Mouse (Mus musculus): Measurements from ENCODE around the gene Anxa11. TPM values are rescaled to one million over a fixed set of nuclear protein-coding genes. Genes with fewer than 3 reads are reported as not detected.
"Not testable (repeated sequence)": the region's sequence is repeated elsewhere in the genome, so short reads cannot be mapped to it uniquely, and the experiment has no call there.

The Anxa11 gene
- polyA plus RNA-seq, 1 experiment from 2014 or later, result 7.1 TPM

DNA sequence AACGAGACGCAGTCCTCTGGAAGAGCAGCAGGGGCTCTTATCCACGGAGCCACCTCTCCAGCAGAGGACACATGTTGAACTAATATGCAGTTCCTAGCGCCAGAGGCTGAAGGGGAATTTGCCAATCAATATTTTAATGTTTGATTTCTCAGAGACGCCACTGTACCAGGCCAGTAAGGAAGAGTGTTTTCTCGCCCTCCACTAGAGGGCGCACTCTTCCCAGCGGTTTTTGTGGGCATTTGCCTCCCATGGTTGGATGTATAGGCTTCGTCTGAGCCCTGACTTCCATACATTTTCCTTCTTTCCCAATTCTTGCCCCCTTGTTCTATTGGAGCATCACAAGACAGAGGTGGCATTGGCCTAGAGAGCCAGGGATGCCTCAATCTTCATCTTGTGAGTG is 65.3 kb downstream of the Anxa11 start:
- not testable (repeated sequence) for H3K27me3 ChIP-seq (ENCODE audit: control insufficient read depth, insufficient read depth, low read length); H3K9ac ChIP-seq (replicated peaks; ENCODE audit: low read length); H3K4me1 ChIP-seq (ENCODE audit: control insufficient read depth, insufficient read depth, low read length); H3K4me2 ChIP-seq (ENCODE audit: low read depth, low read length); DNase-seq (ENCODE audit: low spot score); ATAC-seq (replicated peaks; ENCODE audit: insufficient number of reproducible peaks, low FRiP score, low TSS enrichment, low read depth); H3K9me3 ChIP-seq (replicated peaks; ENCODE audit: control insufficient read depth, low read length); H3K27ac ChIP-seq (replicated peaks; ENCODE audit: low read depth, low read length); H3K4me3 ChIP-seq (ENCODE audit: low read depth, low read length); H3K36me3 ChIP-seq (replicated peaks; ENCODE audit: control insufficient read depth, insufficient read depth, low read depth, low read length)
- WGBS, result no CpG with 5 or more reads among the region's 9 CpGs

DNA sequence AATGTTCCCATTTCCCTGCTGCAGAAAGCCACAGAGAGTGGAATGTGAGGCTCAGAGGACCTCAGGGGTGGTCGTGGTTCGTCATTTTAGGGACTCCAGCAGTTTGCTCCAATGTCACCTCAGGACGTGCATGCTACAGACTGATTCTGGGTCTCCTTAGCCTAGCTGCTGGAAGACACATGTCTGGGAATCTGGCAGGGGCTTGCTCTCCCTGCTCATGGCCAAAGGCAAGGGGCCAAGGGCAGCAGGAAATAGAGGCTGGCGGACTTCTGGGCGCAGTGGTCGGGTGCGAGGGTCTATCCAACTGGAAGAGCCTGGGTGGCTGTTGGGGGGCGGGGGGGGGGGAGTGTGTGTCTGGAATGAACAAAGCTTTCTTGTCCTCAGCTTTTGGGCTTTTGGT is 67.0 kb downstream of the Anxa11 start:
- no CpG with 5 or more reads among the region's 8 CpGs for WGBS
- H3K27me3 ChIP-seq (ENCODE audit: control insufficient read depth, insufficient read depth, low read length); DNase-seq (ENCODE audit: low spot score); H3K4me2 ChIP-seq (ENCODE audit: low read depth, low read length); H3K4me3 ChIP-seq (ENCODE audit: low read depth, low read length); H3K9me3 ChIP-seq (replicated peaks; ENCODE audit: control insufficient read depth, low read length); ATAC-seq (replicated peaks; ENCODE audit: insufficient number of reproducible peaks, low FRiP score, low TSS enrichment, low read depth); H3K9ac ChIP-seq (replicated peaks; ENCODE audit: low read length); H3K4me1 ChIP-seq (ENCODE audit: control insufficient read depth, insufficient read depth, low read length); H3K27ac ChIP-seq (replicated peaks; ENCODE audit: low read depth, low read length); H3K36me3 ChIP-seq (replicated peaks; ENCODE audit: control insufficient read depth, insufficient read depth, low read depth, low read length): not testable (repeated sequence)

DNA sequence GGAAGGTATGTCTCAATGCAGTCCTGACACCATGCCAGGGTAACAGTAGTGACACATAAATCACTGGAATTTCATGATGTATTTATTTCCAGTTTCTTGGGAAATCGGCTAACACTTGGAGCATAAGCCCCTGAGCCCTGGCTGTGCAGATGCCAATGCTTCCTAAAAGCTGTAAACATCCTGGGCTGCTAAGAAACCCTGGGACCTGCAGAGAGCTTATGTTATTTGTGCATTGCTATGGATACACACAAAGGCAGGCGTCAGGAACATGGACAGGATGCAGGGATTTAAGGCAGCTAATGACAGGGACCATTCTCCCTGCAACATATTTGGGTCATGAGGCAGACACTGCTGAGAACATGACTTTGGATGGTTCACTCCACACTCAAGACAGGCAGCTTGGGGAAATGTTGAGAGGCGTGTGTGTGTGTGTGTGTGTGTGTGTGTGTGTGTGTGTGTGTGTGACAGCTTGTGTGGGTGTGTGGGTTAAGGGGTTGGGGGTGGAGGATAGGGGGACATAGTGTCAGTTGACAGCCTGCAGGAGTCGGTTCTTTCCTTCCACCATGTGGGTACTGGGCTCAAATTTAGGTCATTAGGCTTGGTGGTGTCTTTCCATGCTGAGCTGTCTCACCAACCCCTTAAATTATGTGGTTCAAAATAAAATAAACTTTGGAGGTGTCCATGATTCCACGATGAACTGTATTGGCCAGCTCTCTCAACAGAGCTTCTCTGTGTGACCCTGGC is 76.6 kb downstream of the Anxa11 start:
- not testable (repeated sequence) for H3K4me2 ChIP-seq (ENCODE audit: low read depth, low read length); DNase-seq (ENCODE audit: low spot score); H3K27me3 ChIP-seq (ENCODE audit: control insufficient read depth, insufficient read depth, low read length); H3K9me3 ChIP-seq (replicated peaks; ENCODE audit: control insufficient read depth, low read length); H3K9ac ChIP-seq (replicated peaks; ENCODE audit: low read length); H3K36me3 ChIP-seq (replicated peaks; ENCODE audit: control insufficient read depth, insufficient read depth, low read depth, low read length); H3K27ac ChIP-seq (replicated peaks; ENCODE audit: low read depth, low read length); H3K4me3 ChIP-seq (ENCODE audit: low read depth, low read length); ATAC-seq (replicated peaks; ENCODE audit: insufficient number of reproducible peaks, low FRiP score, low TSS enrichment, low read depth); H3K4me1 ChIP-seq (ENCODE audit: control insufficient read depth, insufficient read depth, low read length)
- WGBS, result no CpG with 5 or more reads among the region's 5 CpGs

GRCm38 (mm10) chr14:25926814-25927561 is 85.0 kb downstream of the Anxa11 start:
- not testable (repeated sequence) for H3K36me3 ChIP-seq (replicated peaks; ENCODE audit: control insufficient read depth, insufficient read depth, low read depth, low read length); H3K4me1 ChIP-seq (ENCODE audit: control insufficient read depth, insufficient read depth, low read length); DNase-seq (ENCODE audit: low spot score); H3K9ac ChIP-seq (replicated peaks; ENCODE audit: low read length); H3K27ac ChIP-seq (replicated peaks; ENCODE audit: low read depth, low read length); H3K27me3 ChIP-seq (ENCODE audit: control insufficient read depth, insufficient read depth, low read length); H3K9me3 ChIP-seq (replicated peaks; ENCODE audit: control insufficient read depth, low read length); H3K4me3 ChIP-seq (ENCODE audit: low read depth, low read length); H3K4me2 ChIP-seq (ENCODE audit: low read depth, low read length)
- ATAC-seq (replicated peaks; ENCODE audit: insufficient number of reproducible peaks, low FRiP score, low TSS enrichment, low read depth), result 0 out of 2 replicates have a peak, but pooled peaks have one; percentile 39
- WGBS, result no CpG with 5 or more reads among the region's 44 CpGs

GRCm38 (mm10) chr14:25927562-25927881 is 85.6 kb downstream of the Anxa11 start, which contains the start of gene Tmem254a:
Gene Tmem254a, minus strand, starts transcription at chr14:25927672.
- not testable (repeated sequence) for H3K9me3 ChIP-seq (replicated peaks; ENCODE audit: control insufficient read depth, low read length); H3K9ac ChIP-seq (replicated peaks; ENCODE audit: low read length); H3K36me3 ChIP-seq (replicated peaks; ENCODE audit: control insufficient read depth, insufficient read depth, low read depth, low read length); H3K4me2 ChIP-seq (ENCODE audit: low read depth, low read length); H3K4me1 ChIP-seq (ENCODE audit: control insufficient read depth, insufficient read depth, low read length); H3K27ac ChIP-seq (replicated peaks; ENCODE audit: low read depth, low read length); DNase-seq (ENCODE audit: low spot score); H3K4me3 ChIP-seq (ENCODE audit: low read depth, low read length); ATAC-seq (replicated peaks; ENCODE audit: insufficient number of reproducible peaks, low FRiP score, low TSS enrichment, low read depth); H3K27me3 ChIP-seq (ENCODE audit: control insufficient read depth, insufficient read depth, low read length)
- WGBS, result no CpG with 5 or more reads among the region's 10 CpGs

Small RNA genes lying within 50 kb of the gene (microRNA-seq; reads per million reads assigned to microRNA genes)
- not detected for gene Gm23701 (ENCODE audit: borderline number of aligned reads)

Other genes starting within 250 kb of the Anxa11 start
- 40.7 and 43.7 TPM in 2 replicates for gene Ppif, start 148.0 kb upstream of the Anxa11 start, polyA plus RNA-seq (2014; fragmentation: Nextera tagmentation; extraction: Ambion mirVana)
- gene Zcchc24, start 73.1 kb upstream of the Anxa11 start, polyA plus RNA-seq (2014; fragmentation: Nextera tagmentation; extraction: Ambion mirVana), result 23.6 and 24.5 TPM in 2 replicates
- gene Plac9a, start 60.9 kb downstream of the Anxa11 start, polyA plus RNA-seq (2014; fragmentation: Nextera tagmentation; extraction: Ambion mirVana), result not detected in 2 replicates
- 3.5 and 3.6 TPM in 2 replicates for gene Tmem254a, start 85.5 kb downstream of the Anxa11 start, polyA plus RNA-seq (2014; fragmentation: Nextera tagmentation; extraction: Ambion mirVana)
- 0.46 TPM in 1 of 2 replicates, not detected in the other for gene Cphx1, start 96.1 kb downstream of the Anxa11 start, polyA plus RNA-seq (2014; fragmentation: Nextera tagmentation; extraction: Ambion mirVana)
- gene Duxbl1, start 136.4 kb downstream of the Anxa11 start, polyA plus RNA-seq (2014; fragmentation: Nextera tagmentation; extraction: Ambion mirVana), result 2.3 and 3.1 TPM in 2 replicates
- 1.1 TPM in 1 of 2 replicates, not detected in the other for gene Gm9780, start 200.6 kb downstream of the Anxa11 start, polyA plus RNA-seq (2014; fragmentation: Nextera tagmentation; extraction: Ambion mirVana)
- gene Tmem254c, start 225.2 kb downstream of the Anxa11 start, polyA plus RNA-seq (2014; fragmentation: Nextera tagmentation; extraction: Ambion mirVana), result 21.5 and 23.7 TPM in 2 replicates
- not detected in 2 replicates for gene Cphx2, start 239.4 kb downstream of the Anxa11 start, polyA plus RNA-seq (2014; fragmentation: Nextera tagmentation; extraction: Ambion mirVana)
- gene Cphx3, start 240.1 kb downstream of the Anxa11 start, polyA plus RNA-seq (2014; fragmentation: Nextera tagmentation; extraction: Ambion mirVana), result not detected in 2 replicates

Data from embryonic facial prominence, embryonic 11.5 days (tissue).